Mouse (Mus musculus) adrenal gland, postnatal 4 days (tissue): ENCODE measurements around the gene Vmn1r68. TPM values are rescaled to one million over a fixed set of nuclear protein-coding genes. Genes with fewer than 3 reads are reported as not detected.

Source experiments
- DNase-seq, 2 experiments: peaks; one replicate each; pipeline ENCODE4 v3.0.0; 2021 to 2022; ENCODE audit warnings: low spot score in 2 of 2, mixed read lengths in 2 of 2
- long read RNA-seq, 2 experiments: library from polyadenylated mRNA; stranded (forward); transcript quantifications; one replicate each; pipeline ENCODE4 v2.0.0; 2021
- total RNA-seq, 2 experiments: library from RNA; stranded (reverse); gene quantifications; 2 replicates each; pipeline ENCODE4 v1.2.3; 2021

Gene Vmn1r68
- not detected for total RNA-seq
- long read RNA-seq, experiment 1 = 0 reads
- long read RNA-seq, experiment 2 = 0 reads

GRCm38 (mm10) chr7:10558385-10558784 is at the start of gene Vmn1r68:
Vmn1r68 (minus strand) TSS chr7:10558485.
- DNase-seq = no peak

- DNase-seq = no peak
Measured at GRCm38 (mm10) chr7:10495578-10495977, 62.7 kb downstream of the Vmn1r68 start.

GRCm38 (mm10) chr7:10494786-10495521 is 63.3 kb downstream of the Vmn1r68 start, which contains the start of gene Zik1:
Zik1 (minus strand) TSS chr7:10495394.
- peak in 1 of 2 experiments; percentile 29 for DNase-seq

GRCm38 (mm10) chr7:10480588-10481233 is 77.6 kb downstream of the Vmn1r68 start:
- DNase-seq = no peak

GRCm38 (mm10) chr7:10479813-10480212 is 78.5 kb downstream of the Vmn1r68 start:
- DNase-seq = no peak

GRCm38 (mm10) chr7:10458166-10458565 is 100.1 kb downstream of the Vmn1r68 start:
- DNase-seq = no peak

Other genes with a start within 250 kb of the Vmn1r68 start
- gene Vmn1r67, start 115.2 kb downstream of the Vmn1r68 start, total RNA-seq = not detected
- 1 to 10 TPM; 7.0 to 7.2 TPM for gene Zik1, start 63.1 kb downstream of the Vmn1r68 start, total RNA-seq
- gene Vmn1r69, start 55.2 kb upstream of the Vmn1r68 start, total RNA-seq = not detected
- gene Vmn1r70, start 73.0 kb upstream of the Vmn1r68 start, total RNA-seq = not detected
- not detected for gene Nlrp4b, start 129.3 kb upstream of the Vmn1r68 start, total RNA-seq
- not detected for gene Vmn1r71, start 195.9 kb upstream of the Vmn1r68 start, total RNA-seq